Comparison of ENCODE assay signal across 7 mouse cellular contexts in genomic region chr7:25076663-25077413, GRCm38 (mm10). TPM values are rescaled to one million over a fixed set of nuclear protein-coding genes. Genes with fewer than 3 reads are reported as not detected.
DNase-seq lines count a peak whose midpoint lies in the region; ATAC-seq lines count a peak whose summit lies in the region.

No protein-coding gene starts in this region.

- H3K4me3 ChIP-seq in intestine, embryonic 15.5 days (replicated peaks): peak overlapping the region; percentile 97
- peak overlapping the region; percentile 89 for H3K4me3 ChIP-seq in midbrain, embryonic 10.5 days

- H3K4me2 ChIP-seq in intestine, embryonic 15.5 days (replicated peaks): peak overlapping the region; percentile 69

- WGBS in intestine, embryonic 15.5 days: under 1% methylated on average over 56 of the region's 56 CpGs
- WGBS in midbrain, embryonic 10.5 days: under 1% methylated on average over 56 of the region's 56 CpGs

- H3K27ac ChIP-seq in intestine, embryonic 15.5 days: peak overlapping the region; percentile 96
- H3K27ac ChIP-seq in midbrain, embryonic 10.5 days (replicated peaks): peak overlapping the region; percentile 98

- H3K9me3 ChIP-seq in intestine, embryonic 15.5 days: no peaks in the 10 kb centered on the region
- no peaks in the 10 kb centered on the region for H3K9me3 ChIP-seq in midbrain, embryonic 10.5 days (replicated peaks)

- DNase-seq in adrenal gland, adult 2 months: peak; percentile 98
- DNase-seq in embryo, embryonic 11.5 days (ENCODE audit: low read depth, low spot score): peak; percentile 95
- peak; percentile 92 to 95 for DNase-seq in gastrocnemius, postnatal 36 days
- peak; percentile 97 to 100 for DNase-seq in left cerebral cortex, postnatal 25 days (ENCODE audit: low spot score in 2 of 2)
- DNase-seq in midbrain, embryonic 10.5 days (ENCODE audit: low spot score): peak; percentile 99
- DNase-seq in right cerebral cortex, postnatal 4 days: peak; percentile 91

- intact Hi-C loops in gastrocnemius, postnatal 36 days (cut with DNase I): loop anchor here (5.0 to 10.0 kb wide), 3 partner anchors 172 to 255 kb away; partner anchors contain the start of genes Arhgef1 and Megf8
- intact Hi-C loops in left cerebral cortex, postnatal 25 days (cut with DNase I): no loop called here

- peaks cover 25% of the 10 kb centered on the region for H3K36me3 ChIP-seq in intestine, embryonic 15.5 days
- H3K36me3 ChIP-seq in midbrain, embryonic 10.5 days: peaks cover 27% of the 10 kb centered on the region

- no peaks in the 10 kb centered on the region for H3K27me3 ChIP-seq in intestine, embryonic 15.5 days (replicated peaks)
- H3K27me3 ChIP-seq in midbrain, embryonic 10.5 days (ENCODE audit: low read depth, poor library complexity, severe bottlenecking): no peaks in the 10 kb centered on the region

- H3K9ac ChIP-seq in intestine, embryonic 15.5 days: peak overlapping the region; percentile 99

- H3K4me1 ChIP-seq in intestine, embryonic 15.5 days (replicated peaks): peaks cover 24% of the 10 kb centered on the region
- H3K4me1 ChIP-seq in midbrain, embryonic 10.5 days: peaks cover 73% of the 10 kb centered on the region

- peak; percentile 97 for ATAC-seq in intestine, embryonic 15.5 days

RNA-seq across cellular contexts. Expression of gene Zfp574, which starts 4.5 kb away (rescaled TPM):
- 10 to 100 TPM; 21.3 to 21.9 TPM for total RNA-seq in adrenal gland, adult 2 months (2021)
- polyA plus RNA-seq in adrenal gland, adult 2 months (2012; rRNA removed): 60.8 and 61.2 TPM in 2 replicates
- total RNA-seq in gastrocnemius, postnatal 36 days (2021): 1 to 10 TPM; 6.0 to 8.0 TPM
- 24.7 and 25.3 TPM in 2 replicates for polyA plus RNA-seq in intestine, embryonic 15.5 days (2015; fragmentation: Nextera tagmentation; extraction: Ambion mirVana)
- total RNA-seq in left cerebral cortex, postnatal 25 days (2021): 10 to 100 TPM; 31.4 to 37.0 TPM
- 44.4 and 45.3 TPM in 2 replicates for polyA plus RNA-seq in midbrain, embryonic 10.5 days (2016; fragmentation: Nextera tagmentation; extraction: Ambion mirVana)

RNA-seq across cellular contexts. Expression of gene Grik5, which starts 4.7 kb away (rescaled TPM):
- 10 to 100 TPM; 14.5 to 18.5 TPM for total RNA-seq in adrenal gland, adult 2 months (2021)
- 54.9 and 71.3 TPM in 2 replicates for polyA plus RNA-seq in adrenal gland, adult 2 months (2012; rRNA removed)
- 1 to 10 TPM; 2.6 to 3.2 TPM for total RNA-seq in gastrocnemius, postnatal 36 days (2021)
- 3.3 and 3.7 TPM in 2 replicates for polyA plus RNA-seq in intestine, embryonic 15.5 days (2015; fragmentation: Nextera tagmentation; extraction: Ambion mirVana)
- 100 to 1,000 TPM; 215 to 242 TPM for total RNA-seq in left cerebral cortex, postnatal 25 days (2021)
- 5.4 and 7.5 TPM in 2 replicates for polyA plus RNA-seq in midbrain, embryonic 10.5 days (2016; fragmentation: Nextera tagmentation; extraction: Ambion mirVana)

Comparison
In these comparisons a context has a peak if more than half of its experiments do, and no peak if none do; other contexts are left out.
1. Peak in every context shown above with its lines: DNase-seq, ATAC-seq, H3K4me3 ChIP-seq and H3K27ac ChIP-seq.
2. RNA of gene Grik5, which starts 4.7 kb away (total RNA-seq): 215 to 242 TPM in left cerebral cortex, postnatal 25 days; 14.5 to 18.5 TPM in adrenal gland, adult 2 months and 2.6 to 3.2 TPM in gastrocnemius, postnatal 36 days; every median in the first group is over 10 times any median in the second.